Mouse (Mus musculus): ENCODE results near the gene Treml4. TPM values are rescaled to one million over a fixed set of nuclear protein-coding genes. Genes with fewer than 3 reads are reported as not detected.

The Treml4 gene
- polyA plus RNA-seq, 1 experiment from 2014 or later: 0.16 TPM

GRCm38 (mm10) chr17:48324258-48324657, 60.2 kb downstream of the Treml4 start:
- WGBS: 89% methylated on average over 5 of the region's 5 CpGs
- Histone ChIP-seq H3K27me3 (ENCODE audit: control insufficient read depth, insufficient read depth, low read length) (no peaks in the 10 kb centered on the region), H3K4me1 (ENCODE audit: control insufficient read depth, insufficient read depth, low read length) (no peaks in the 10 kb centered on the region), H3K36me3 (ENCODE audit: control insufficient read depth, insufficient read depth, low read length) (no peaks in the 10 kb centered on the region), H3K4me2 (ENCODE audit: low read depth, severe bottlenecking) (no peak overlapping the region), H3K4me3 (ENCODE audit: low read depth, low read length) (no peak overlapping the region), H3K9me3 (ENCODE audit: control insufficient read depth, low read length) (no peaks in the 10 kb centered on the region), H3K27ac (replicated peaks; ENCODE audit: low read depth, low read length) (no peak overlapping the region), H3K9ac (ENCODE audit: low read length) (no peak overlapping the region)
- no peak for ATAC-seq (ENCODE audit: insufficient number of reproducible peaks, low FRiP score, low TSS enrichment, low read depth)
- DNase-seq (ENCODE audit: low spot score): no peak

Other genes with a start within 250 kb of the Treml4 start
- gene 1700122O11Rik, start 226.0 kb upstream of the Treml4 start, polyA plus RNA-seq (2014; fragmentation: Nextera tagmentation; extraction: Ambion mirVana): not detected in 2 replicates
- gene 1700067P10Rik, start 175.0 kb upstream of the Treml4 start, polyA plus RNA-seq (2014; fragmentation: Nextera tagmentation; extraction: Ambion mirVana): not detected in 2 replicates
- not detected in 2 replicates for gene 9830107B12Rik, start 118.0 kb upstream of the Treml4 start, polyA plus RNA-seq (2014; fragmentation: Nextera tagmentation; extraction: Ambion mirVana)
- not detected in 2 replicates for gene A530064D06Rik, start 97.0 kb upstream of the Treml4 start, polyA plus RNA-seq (2014; fragmentation: Nextera tagmentation; extraction: Ambion mirVana)
- gene Trem1, start 31.5 kb upstream of the Treml4 start, polyA plus RNA-seq (2014; fragmentation: Nextera tagmentation; extraction: Ambion mirVana): 0.13 TPM in 1 of 2 replicates, not detected in the other
- not detected in 2 replicates for gene Trem3, start 16.5 kb upstream of the Treml4 start, polyA plus RNA-seq (2014; fragmentation: Nextera tagmentation; extraction: Ambion mirVana)
- 0.04 and 0.13 TPM in 2 replicates for gene Treml2, start 35.2 kb downstream of the Treml4 start, polyA plus RNA-seq (2014; fragmentation: Nextera tagmentation; extraction: Ambion mirVana)
- gene B430306N03Rik, start 51.8 kb downstream of the Treml4 start, polyA plus RNA-seq (2014; fragmentation: Nextera tagmentation; extraction: Ambion mirVana): 0.09 and 0.18 TPM in 2 replicates
- gene Trem2, start 82.1 kb downstream of the Treml4 start, polyA plus RNA-seq (2014; fragmentation: Nextera tagmentation; extraction: Ambion mirVana): 0.82 and 0.88 TPM in 2 replicates
- gene Treml1, start 95.6 kb downstream of the Treml4 start, polyA plus RNA-seq (2014; fragmentation: Nextera tagmentation; extraction: Ambion mirVana): 2.0 and 2.7 TPM in 2 replicates
- 30.5 and 31.2 TPM in 2 replicates for gene Nfya, start 145.6 kb downstream of the Treml4 start, polyA plus RNA-seq (2014; fragmentation: Nextera tagmentation; extraction: Ambion mirVana)
- gene Oard1, start 145.7 kb downstream of the Treml4 start, polyA plus RNA-seq (2014; fragmentation: Nextera tagmentation; extraction: Ambion mirVana): 71.6 and 75.0 TPM in 2 replicates
- 1.5 and 2.2 TPM in 2 replicates for gene Apobec2, start 168.6 kb downstream of the Treml4 start, polyA plus RNA-seq (2014; fragmentation: Nextera tagmentation; extraction: Ambion mirVana)
- gene Tspo2, start 187.2 kb downstream of the Treml4 start, polyA plus RNA-seq (2014; fragmentation: Nextera tagmentation; extraction: Ambion mirVana): 0.50 and 0.63 TPM in 2 replicates
- 0.13 and 0.33 TPM in 2 replicates for gene Unc5cl, start 190.6 kb downstream of the Treml4 start, polyA plus RNA-seq (2014; fragmentation: Nextera tagmentation; extraction: Ambion mirVana)